Mouse (Mus musculus) layer of hippocampus, adult 11-12 months (tissue): Measurements from ENCODE around the gene Trio.
A peak's percentile ranks its signal among the peaks of the same experiment; 100 is the strongest.

Source experiments
- DNase-seq: peaks from one replicate; pipeline ENCODE4 v3.0.0; 2022; ENCODE audit warnings: low spot score

Gene Trio

DNA sequence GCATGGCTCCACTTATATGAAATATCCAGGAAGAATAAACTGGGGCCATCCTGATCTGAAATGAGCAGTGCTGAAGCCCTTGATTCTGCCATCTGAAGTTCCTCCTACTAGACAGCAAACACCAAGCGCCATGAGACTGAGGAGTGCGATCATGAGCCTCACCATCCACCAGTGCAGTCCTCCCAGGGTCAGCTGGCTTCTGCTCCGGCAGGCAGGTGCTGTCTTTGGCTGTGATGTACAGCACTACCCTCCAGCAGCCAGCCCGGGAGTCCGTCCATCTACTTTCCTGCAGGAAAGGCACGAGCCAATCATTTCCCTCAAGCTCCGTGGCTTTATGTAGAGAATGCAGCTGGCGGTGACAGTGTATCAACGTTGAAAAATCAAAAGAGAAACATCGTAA is 10.0 kb upstream of the Trio start:
- no peak for DNase-seq

DNA sequence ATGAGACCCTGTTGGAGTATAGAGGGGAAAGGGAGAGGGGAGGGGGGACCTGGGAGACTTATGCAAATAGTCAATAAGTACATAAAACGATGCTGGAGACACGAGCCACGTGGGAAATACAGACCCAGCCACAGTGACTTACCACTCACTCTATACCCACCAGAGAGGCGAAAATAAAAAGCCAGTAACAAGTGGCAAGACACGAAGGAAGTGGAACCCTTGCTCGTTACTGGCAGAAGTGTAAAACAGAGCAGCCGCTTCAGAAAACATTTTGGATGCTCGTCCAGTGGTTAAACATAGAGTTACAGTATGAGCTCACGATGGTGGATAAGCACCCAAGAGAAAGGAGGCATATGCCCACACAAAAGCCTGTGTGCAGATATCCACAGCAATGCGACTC is 9.0 kb upstream of the Trio start:
- no peak for DNase-seq

DNA sequence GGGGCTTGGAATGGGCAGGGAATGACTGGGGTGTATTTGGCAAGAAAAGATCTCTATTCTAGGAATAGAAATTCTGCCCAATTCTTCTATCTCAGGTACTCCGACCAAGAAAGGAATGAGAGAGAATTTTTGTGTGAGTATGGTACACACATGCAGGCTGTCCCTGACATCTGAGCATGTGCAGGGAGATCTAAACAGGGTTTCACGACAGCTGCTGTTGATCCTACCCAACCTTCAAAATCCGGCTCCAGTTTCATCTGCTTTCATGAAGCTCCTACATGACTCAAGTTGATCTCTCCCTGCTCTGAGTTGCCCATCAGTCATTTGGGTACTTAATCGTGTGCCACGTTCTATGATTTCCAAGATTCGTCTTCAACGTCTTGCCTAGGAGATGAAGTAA is 3.7 kb upstream of the Trio start:
- no peak for DNase-seq

DNA sequence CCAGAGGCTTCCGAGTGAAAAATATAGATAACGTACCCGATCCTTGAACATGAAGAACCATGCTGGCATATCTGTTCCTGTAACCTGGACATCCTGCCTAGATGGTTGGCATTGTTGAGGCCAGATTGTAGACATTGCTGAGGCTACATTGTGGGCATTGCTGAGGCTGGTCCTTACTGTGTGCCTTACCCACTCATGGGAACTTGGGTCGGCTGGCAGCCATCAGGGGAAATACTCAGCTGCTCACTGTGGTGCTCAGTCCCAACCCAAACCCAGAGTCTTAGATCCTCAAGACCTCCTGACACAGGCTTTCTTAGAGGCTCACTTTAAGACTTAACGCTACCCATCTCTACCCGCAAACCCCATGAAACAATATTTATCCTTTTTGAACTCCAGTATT is 2.9 kb upstream of the Trio start:
- no peak for DNase-seq

DNA sequence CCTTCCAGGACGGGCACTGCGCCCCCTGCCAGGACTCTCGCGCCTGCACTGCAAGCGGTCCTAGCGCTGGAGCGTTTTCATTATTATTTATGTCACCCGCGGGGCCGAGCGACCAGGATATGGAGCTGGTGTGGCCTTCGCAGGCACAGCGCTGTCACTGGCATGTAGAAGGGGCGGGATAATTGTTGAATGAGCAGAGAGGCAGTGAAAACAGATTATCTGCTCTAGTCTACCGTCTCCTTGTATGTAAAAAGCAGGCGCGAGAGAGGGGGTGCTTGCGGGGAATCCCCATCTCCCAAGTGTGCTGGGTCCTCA is 476 bp upstream of the Trio start:
- no peak for DNase-seq

DNA sequence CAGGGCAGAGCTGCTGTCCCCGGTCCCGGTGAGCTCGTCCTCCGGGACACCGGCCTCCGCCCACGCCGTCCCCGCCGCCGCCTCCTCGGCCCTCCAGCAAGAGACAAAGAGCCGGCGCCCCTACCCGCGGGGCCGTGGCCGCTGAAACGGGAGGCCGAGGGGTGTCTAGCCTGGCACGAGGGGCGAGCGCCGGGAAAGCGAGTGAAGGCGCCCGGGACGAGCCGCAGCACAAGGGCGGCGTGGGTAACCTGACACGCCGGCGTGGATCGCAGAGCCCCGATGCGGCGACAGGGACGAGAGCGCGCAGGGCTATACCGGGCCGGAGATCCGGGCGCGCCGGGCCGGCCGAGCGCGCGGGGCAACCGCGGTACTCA is 696 bp downstream of the Trio start:
- peak; percentile 43 for DNase-seq

DNA sequence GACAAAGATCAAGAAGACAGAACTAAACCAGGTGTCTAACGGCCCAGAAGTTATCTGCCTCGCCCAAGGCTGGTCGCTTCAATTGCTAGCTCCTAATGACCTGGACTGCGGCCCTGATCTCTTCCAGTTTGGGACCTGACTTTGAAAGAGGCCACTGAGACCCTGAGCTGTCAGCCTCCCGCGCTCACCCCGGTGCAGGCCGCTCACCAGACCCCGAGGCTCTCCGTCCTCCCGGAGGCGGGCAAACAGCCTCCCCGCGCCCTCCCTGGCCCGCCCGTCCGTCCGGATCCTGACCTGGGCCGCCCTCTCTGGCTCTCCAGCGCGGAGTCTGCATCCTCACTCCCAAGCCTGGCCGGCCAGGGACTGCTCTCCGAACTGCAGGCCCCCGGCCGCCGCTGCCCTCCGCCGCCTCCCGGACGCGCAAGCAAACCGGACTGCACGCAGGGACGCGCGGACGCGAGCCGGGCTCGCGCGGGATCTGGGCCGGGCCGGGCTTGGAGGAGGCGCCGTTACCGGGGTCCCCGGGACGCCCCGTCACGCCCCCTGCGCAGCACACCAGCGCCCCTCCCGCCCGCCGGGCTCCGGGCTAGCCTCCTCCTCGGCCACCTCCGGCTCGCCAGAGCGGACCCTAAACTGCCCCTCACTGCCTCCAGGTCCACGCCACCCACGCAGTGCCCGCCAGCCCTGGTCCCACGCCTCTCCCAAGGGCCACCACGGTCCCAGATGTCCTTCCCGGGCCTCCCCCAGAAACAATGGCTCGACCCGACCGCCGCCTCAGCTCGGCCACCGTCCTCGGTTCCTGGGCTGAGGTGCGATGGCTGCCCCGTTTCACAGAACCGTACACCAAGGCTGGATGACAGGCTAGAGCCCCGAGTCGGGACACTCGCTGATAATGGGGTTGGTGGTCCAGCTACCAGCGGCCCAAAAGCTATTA is 1.4 kb downstream of the Trio start:
- peak; percentile 41 for DNase-seq

DNA sequence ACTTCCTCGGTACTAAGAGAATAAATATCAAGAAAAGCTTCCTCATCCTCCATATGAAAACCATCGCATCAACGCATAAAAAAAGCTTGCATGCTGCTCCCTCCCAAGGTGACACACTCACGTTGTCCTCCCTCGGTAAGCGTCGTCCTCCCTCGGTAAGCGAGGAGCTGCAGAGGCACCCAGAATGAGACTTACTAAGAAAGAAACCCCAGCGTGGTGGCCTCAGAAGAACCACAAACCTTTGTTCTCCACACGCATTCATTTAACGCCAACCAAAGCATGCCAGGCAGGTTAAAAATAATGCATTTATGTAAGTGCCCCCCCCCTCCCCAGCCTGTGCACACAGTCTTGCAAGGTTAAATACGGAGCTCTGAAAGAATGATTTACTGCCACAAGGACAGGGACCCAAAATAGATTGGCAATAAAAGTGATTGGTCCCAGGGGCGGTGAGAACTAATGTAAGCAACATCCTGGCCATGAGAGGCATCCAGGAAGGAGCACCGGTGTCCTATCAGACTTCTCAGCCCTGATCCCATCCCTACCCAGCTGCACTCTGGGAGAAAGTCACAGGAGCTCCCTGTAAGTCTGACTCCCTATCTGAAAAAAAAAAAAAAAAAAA is 3.9 kb downstream of the Trio start:
- no peak for DNase-seq

DNA sequence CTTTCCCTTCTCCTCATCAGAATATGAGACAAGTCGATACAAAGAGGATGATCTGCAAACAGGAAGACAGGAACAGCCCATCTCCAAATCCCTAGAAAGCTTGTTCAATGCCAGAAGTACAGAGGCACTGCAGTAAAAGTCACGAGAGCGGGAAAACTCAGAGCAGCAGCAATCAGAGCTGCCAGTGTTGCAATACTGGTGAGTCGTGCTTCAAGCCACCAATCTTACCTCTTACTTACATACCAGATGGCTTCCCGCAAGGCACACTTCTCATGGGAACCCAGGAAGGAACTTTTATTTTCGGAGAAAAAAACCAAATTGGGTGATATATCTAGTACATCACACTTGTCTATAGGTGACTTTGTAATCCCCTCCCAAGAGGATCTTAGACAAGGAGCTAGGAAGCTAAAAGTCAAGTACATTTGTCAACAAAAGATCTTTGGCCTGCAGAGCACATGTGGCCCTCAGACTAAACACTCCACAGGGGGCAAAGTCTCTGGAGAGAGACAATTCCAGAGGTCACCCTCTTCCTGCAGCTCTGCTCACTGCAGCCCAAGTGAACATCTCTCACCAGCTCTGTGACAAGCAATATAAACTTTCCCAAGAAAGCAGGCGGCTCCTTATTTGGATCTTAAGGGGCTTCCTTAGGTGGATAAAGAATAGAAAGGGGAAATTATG is 6.1 kb downstream of the Trio start:
- DNase-seq, result no peak

DNA sequence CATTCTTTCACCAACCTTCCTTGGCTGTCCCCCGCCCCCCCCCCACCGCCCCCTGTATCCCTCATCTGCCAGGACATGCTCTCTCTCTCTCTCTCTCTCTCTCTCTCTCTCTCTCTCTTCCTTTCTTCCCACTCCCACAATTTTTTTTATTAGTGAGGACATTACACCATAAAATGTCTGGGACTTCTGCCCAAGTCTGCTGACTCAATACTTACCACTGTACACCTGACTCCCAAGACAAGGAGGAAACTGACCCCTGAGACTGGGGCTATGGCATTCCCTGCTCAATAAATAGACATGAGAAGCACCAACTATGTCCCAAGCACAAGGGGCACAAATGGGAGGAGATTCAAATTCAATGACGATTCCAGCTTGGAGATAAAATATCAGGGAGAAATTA is 18.1 kb downstream of the Trio start:
- DNase-seq, result no peak

DNA sequence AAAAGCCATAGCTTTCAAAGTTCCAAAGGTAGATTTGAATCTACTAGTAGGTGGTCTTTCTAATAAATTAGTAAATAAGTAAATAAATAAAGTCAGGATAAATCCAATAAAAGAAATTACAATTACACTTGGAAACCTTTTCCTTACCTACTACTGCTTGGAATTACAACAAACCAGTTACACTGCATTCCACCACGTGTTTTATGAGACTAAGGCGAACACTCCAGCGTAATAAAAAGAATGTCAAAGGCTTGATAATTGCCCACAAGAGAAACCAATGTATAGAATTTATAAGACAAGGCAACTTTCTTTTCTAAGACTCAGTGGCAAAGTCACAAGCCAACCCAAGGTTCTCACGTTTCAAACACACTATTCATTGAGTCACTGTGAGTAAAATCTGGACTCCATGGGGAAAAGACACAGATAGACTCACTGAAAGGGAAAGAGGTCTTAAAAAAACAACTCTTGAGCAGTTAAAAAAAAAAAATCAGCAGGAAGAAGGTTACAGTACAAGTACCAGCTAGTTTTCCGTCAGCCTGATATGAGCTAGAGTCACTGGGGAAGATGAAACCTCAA is 21.4 kb downstream of the Trio start:
- no peak for DNase-seq

DNA sequence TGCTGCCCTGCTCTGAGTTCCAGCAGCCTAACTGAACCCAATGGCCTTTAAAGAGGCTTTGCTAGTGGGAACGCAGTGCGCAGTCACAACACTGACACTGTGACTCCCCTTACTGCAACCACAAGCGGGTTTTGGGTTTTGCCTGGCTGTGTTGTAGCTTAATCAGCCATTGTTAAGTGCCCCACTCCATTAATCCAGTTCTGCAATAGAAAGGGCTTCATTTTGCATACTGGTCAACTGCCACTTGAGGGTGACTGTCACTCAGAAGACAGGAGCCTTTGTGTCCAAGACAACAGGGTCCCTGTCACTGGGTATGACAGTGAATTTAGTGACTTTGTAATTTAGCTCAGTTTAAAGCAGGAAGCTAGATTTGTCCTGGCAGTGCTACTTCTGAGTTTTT is 23.1 kb downstream of the Trio start:
- no peak for DNase-seq

DNA sequence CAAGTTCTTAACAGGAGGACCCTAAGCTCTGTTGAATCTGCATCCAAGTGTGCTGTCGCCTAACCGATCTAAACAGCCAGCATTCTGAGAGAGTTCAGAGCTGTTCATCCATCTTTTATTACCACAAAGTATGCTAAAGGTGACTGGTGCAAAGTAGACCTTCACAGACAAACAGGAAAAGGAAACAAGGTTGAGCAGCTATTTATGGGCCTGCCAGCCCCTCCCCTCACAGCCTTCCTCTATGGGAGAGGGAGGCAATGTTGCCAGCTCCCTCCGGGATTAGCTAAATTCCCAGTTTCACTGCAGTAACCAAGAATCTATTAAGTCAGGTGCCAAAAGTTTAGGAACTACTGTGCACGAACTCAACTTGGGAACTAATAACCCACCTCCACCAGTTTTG is 24.3 kb downstream of the Trio start:
- DNase-seq, result no peak

DNA sequence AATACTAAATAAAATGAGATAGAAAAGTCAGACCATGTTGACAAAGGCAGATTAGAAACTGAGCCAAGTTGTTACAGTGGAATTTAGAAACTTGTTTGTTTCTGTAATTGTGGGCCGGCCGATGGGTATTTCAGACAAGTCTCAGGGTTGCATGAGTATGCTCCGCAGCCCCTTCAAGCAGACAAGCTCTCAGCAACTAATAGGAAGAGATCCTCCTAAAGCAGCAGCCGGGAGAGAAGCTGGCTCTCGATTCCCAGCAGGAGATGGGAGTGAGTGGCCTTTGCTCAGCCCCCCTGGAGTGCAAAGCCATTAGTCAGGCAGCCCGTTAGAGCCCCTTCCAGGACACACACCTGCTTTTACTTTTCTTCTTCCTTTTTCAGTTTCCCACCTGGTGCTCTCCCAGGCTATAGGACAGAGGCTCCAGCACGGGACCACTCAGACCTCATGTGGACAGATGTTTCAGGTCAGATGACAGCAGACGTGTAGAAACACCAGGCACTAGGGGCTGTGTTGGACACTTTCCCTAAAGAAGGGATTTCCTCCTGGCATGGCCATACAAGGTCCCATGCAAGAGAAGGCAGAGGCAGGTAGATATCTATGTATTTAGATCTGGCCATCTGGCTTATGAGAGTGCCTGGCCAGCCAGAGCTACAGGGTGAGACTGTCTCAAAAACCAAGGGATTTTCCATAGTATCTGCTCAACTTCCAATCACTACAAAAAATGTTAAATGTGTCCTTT is 26.9 kb downstream of the Trio start:
- no peak for DNase-seq

DNA sequence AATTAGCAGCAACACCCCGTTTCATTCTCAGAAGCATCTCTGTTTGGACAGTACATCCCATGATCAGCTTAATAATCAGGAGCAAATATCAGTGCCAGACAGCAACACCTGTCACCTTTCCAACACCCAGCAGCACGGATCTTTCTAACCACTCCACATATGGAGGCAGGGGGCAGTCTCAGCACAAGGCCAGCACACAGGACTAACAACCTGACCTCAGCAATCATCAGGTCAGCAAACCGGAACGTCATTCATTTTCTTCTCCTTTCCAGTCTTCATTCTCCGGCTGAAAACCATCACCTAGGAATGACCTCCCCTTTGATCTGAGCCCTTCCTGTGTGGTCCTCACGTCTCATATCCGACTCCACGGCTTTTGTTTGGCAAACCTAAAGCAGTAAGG is 27.7 kb downstream of the Trio start:
- DNase-seq, result no peak

DNA sequence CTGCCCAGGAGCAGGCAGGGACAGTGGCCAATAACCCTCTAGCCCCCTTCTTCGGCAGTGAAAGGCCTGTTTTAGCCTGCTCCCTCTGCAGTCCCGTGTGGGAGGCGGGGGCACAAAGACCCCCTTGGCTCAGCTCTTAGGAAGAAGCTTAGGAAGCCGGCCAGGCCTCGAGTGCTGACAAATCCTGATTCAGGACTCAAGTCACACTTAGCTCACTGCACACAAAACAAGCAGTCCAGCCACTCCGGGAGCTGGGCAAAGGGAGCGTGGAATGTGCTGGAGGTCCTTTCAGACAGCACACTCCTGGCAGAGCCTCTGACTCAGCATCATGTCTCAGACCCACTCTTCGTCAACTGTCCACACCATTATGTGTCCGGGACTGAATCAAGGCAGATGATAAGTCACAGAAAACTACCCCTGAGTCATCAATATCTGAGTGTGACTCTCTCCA is 28.2 kb downstream of the Trio start:
- DNase-seq, result peak; percentile 34

DNA sequence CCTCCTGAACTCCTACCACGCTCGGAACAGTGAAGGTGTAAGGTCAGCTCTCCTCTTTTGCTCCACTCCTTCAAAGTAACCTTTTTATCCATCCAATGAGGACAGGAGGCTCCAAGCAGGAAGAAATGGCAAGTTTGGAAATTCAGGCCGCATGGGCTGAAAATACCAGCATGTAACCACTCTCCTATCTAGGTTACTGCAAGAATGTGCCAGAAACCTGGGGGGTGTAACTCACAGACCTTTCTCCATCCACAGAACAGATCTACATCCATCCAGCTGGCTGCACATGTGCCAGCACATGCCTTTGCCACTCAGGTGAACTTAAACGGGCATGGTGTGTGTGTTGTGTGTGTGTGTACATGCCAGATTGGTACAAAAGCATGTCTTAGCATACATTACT is 28.9 kb downstream of the Trio start:
- no peak for DNase-seq

DNA sequence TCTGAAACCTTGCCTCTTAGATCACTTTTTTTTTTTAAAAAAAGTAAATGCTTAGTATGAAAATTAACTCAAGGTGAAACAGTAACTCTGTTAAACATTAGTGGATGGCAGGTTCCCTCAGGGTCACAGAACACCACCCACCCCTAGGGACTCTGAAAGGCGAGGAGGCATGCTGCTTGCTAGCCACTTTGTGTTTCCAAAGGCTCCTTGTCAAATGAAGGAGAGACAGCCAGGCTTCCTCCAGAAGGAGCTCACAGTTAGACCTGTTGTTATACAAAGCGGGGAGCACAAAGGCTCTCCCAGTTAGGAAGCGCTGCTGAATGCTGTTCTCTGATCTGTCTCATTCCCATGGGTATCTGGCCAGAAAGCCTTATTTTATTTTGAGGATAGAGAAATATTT is 30.2 kb downstream of the Trio start:
- DNase-seq, result no peak

DNA sequence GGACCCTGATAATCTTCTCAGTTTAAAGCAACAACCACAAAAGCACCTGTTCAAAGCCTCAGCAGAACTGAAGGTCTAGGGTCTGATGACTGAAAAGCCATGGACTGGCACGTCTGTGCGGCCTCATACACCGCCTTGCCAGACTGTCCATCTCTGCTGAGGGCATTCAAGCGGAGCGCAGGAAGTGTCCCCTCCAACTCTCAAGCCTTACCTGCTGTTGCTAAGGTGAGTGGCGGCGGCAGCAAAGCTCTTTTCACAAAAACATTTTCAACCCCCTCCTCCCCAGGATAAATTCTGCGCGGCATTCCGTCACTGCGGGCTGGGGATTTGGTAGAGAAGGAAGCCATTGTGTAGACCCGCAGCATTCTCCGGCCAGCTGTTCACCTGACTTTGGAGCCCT is 30.8 kb downstream of the Trio start:
- DNase-seq, result no peak

DNA sequence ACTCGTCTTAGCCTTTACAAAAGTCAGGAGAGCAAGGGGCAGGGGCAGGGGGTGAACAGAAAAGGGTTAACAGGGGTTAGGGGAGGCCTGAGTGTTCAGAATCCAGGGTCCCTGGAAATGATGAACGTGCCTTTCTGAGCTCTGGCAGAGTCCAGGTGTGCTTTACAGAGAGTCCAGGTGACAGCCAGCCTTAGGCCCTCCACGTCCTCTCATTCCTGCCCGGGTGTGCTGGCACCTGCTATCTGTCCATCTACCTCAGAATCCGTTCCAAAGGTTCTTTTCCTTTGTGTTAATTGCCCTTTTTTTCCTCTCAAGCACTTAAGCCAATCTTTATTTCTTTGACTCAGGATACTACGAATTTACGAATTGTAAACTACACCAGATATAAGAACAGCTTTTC is 32.1 kb downstream of the Trio start:
- no peak for DNase-seq

DNA sequence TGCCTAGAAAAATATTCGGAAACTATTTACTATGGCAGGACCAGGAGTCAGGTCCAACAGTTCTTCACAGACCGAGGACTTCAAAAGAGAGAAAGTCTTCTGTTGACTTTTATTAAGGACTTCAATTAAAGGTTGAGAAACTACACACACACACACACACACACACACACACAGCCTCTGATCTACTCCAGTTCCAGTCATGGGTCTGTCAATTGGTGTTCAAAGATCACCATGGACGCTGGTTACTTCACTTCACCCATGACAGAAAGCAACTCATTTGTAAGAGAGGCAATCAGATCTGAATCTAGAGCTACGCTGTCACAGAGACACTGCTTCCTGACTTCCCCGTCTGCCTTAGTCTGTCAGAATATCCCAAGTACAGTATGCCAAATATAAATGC is 33.1 kb downstream of the Trio start:
- DNase-seq, result no peak

DNA sequence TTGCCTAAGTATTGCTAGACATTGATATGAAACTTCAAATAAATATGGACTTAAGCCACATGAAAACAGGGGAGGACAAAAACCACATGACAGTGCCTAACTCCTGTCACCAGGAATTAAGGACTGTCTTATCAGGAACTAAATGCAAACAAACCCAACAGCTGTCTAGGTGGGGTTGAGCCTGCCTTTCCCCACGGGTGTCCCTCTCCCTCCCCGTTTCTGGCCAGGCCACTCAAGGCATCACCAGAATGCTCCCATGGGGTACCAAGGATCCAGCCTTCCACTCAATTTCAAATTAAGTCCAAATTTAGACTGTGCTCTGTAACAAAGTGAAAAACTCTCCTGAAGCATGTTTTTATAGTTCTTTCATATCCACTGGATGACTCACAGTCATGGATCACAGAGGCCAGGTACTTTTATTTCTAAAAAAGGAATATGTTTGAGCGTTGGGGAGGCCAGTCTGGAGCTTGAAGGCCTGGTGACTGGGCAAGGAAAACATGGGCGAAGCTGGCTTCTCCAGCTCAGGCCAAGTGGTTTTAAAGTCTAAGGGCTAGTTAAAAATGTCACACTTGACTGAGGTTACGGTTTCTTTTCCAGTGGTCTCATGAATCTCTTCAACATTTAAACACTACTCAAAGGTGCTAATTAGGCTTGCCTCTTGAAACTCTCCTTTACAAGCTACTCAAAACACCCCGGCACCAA is 33.6 kb downstream of the Trio start:
- DNase-seq, result no peak
